ENCODE assay signal across 8 mouse cellular contexts in genomic region chr17:56131814-56132213, GRCm38 (mm10). TPM values are rescaled to one million over a fixed set of nuclear protein-coding genes. Genes with fewer than 3 reads are reported as not detected.
DNase-seq lines count a peak whose midpoint lies in the region; ATAC-seq and TF ChIP-seq lines count a peak whose summit lies in the region.

No protein-coding gene starts in this region.

- intact Hi-C loops in left cerebral cortex, adult 2 months (cut with DNase I) = loop anchor here (1.0 to 5.0 kb wide), 3 partner anchors 51 to 215 kb away; partner anchors contain the start of gene Mydgf

- H3K27ac ChIP-seq in left cerebral cortex, adult 2 months = no peak overlapping the region
- H3K27ac ChIP-seq in ES-E14 (ENCODE audit: insufficient read depth, low read depth, low read length, poor library complexity, severe bottlenecking) = no peak overlapping the region
- H3K27ac ChIP-seq in forebrain, embryonic 13.5 days = no peak overlapping the region
- H3K27ac ChIP-seq in limb, embryonic 10.5 days = no peak overlapping the region

- no peak overlapping the region for H3K4me3 ChIP-seq in left cerebral cortex, adult 2 months
- H3K4me3 ChIP-seq in ES-E14 (ENCODE audit: insufficient read depth in 1 of 2, low read depth in 1 of 2, low read length in 2 of 2, poor library complexity in 1 of 2, severe bottlenecking in 1 of 2) = no peak overlapping the region
- no peak overlapping the region for H3K4me3 ChIP-seq in forebrain, embryonic 13.5 days
- no peak overlapping the region for H3K4me3 ChIP-seq in limb, embryonic 10.5 days

- 39% methylated on average over 7 of the region's 7 CpGs for WGBS in forebrain, embryonic 13.5 days
- WGBS in limb, embryonic 10.5 days = 43% methylated on average over 7 of the region's 7 CpGs

- no peak overlapping the region for H3K4me2 ChIP-seq in forebrain, embryonic 13.5 days

- peak; percentile 33; the same call in 1 of the 2 replicates for ATAC-seq in forebrain, embryonic 13.5 days
- ATAC-seq in activated CD4-positive, CD25-positive, alpha-beta regulatory T cell, adult 4 months = no peak

- H3K9me3 ChIP-seq in ES-E14 (ENCODE audit: control insufficient read depth, insufficient read depth, low read depth, low read length) = no peaks in the 10 kb centered on the region
- H3K9me3 ChIP-seq in forebrain, embryonic 13.5 days (replicated peaks) = no peaks in the 10 kb centered on the region
- H3K9me3 ChIP-seq in limb, embryonic 10.5 days (replicated peaks) = no peaks in the 10 kb centered on the region; the same call in 1 of the 2 replicates

- H3K27me3 ChIP-seq in forebrain, embryonic 13.5 days = peaks cover 15% of the 10 kb centered on the region
- peaks cover 21% of the 10 kb centered on the region for H3K27me3 ChIP-seq in limb, embryonic 10.5 days (ENCODE audit: low read depth, poor library complexity, severe bottlenecking)

- peak in 1 of 2 experiments; percentile 62 for DNase-seq in left cerebral cortex, adult 2 months (ENCODE audit: extremely low spot score in 1 of 2, low spot score in 2 of 2)
- DNase-seq in left cerebral cortex, adult 8-10 months (ENCODE audit: low spot score in 2 of 2) = no peak
- DNase-seq in ES-E14 (ENCODE audit: low read depth, low spot score) = peak; percentile 84
- peak; percentile 73 for DNase-seq in brain, adult 2 months (ENCODE audit: low read depth, low spot score)
- peak; percentile 76 for DNase-seq in limb, embryonic 10.5 days (ENCODE audit: low spot score)
- peak; percentile 69 for DNase-seq in retina, postnatal 1 day

- peak; percentile 81 for TF ChIP-seq CTCF in left cerebral cortex, adult 2 months (IDR thresholded peaks at IDR 0.05)

- H3K4me1 ChIP-seq in ES-E14 (ENCODE audit: control insufficient read depth in 2 of 2, insufficient read depth in 2 of 2, low read length in 2 of 2, poor library complexity in 1 of 2) = peaks cover 0 to 10% of the 10 kb centered on the region in 2 experiments; a peak in 2 of 4 replicates
- peaks cover 12% of the 10 kb centered on the region for H3K4me1 ChIP-seq in forebrain, embryonic 13.5 days
- peaks cover 23% of the 10 kb centered on the region for H3K4me1 ChIP-seq in limb, embryonic 10.5 days

- in situ Hi-C loops in ES-E14 (cut with MboI; ENCODE audit: low sequenced_read_pairs in 2 of 2, unreplicated experiment in 2 of 2) = no loop called here

- no peak overlapping the region for H3K9ac ChIP-seq in ES-E14 (ENCODE audit: insufficient read depth, low read depth, low read length, poor library complexity, severe bottlenecking)
- H3K9ac ChIP-seq in forebrain, embryonic 13.5 days = no peak overlapping the region

- no peaks in the 10 kb centered on the region for H3K36me3 ChIP-seq in ES-E14 (ENCODE audit: control insufficient read depth, insufficient read depth, low read length, poor library complexity, severe bottlenecking)
- peaks cover 34% of the 10 kb centered on the region for H3K36me3 ChIP-seq in forebrain, embryonic 13.5 days (ENCODE audit: poor library complexity, severe bottlenecking)
- no peaks in the 10 kb centered on the region for H3K36me3 ChIP-seq in limb, embryonic 10.5 days

TF ChIP-seq in ES-E14, 5 proteins besides CTCF, POLR2A, EP300 and RAD21:
- TF ChIP-seq HCFC1 (IDR thresholded peaks at IDR 0.05; ENCODE audit: borderline replicate concordance, insufficient read depth, low read length) = no peak
- no peak for TF ChIP-seq MAFK (IDR thresholded peaks at IDR 0.05; ENCODE audit: insufficient read depth, low read depth, low read length)
- no peak for TF ChIP-seq ZNF384 (IDR thresholded peaks at IDR 0.05; ENCODE audit: low read depth, low read length)
- TF ChIP-seq ZC3H11A (IDR thresholded peaks at IDR 0.05; ENCODE audit: borderline replicate concordance, low read depth, low read length) = no peak
- TF ChIP-seq CHD2 (IDR thresholded peaks at IDR 0.05; ENCODE audit: low read depth, low read length) = no peak

RNA-seq across cellular contexts. Expression of gene Sema6b, which starts 8.3 kb away (rescaled TPM):
- total RNA-seq in left cerebral cortex, adult 2 months (2021) = 100 to 1,000 TPM; 117 to 125 TPM
- total RNA-seq in left cerebral cortex, adult 8-10 months (2022) = 100 to 1,000 TPM; 116 to 130 (median 121) TPM
- total RNA-seq in ES-E14 (2012; rRNA removed) = 2.9 and 7.1 TPM in 2 replicates
- polyA plus RNA-seq in forebrain, embryonic 13.5 days (2015; fragmentation: Nextera tagmentation; extraction: Ambion mirVana) = 4.2 and 4.3 TPM in 2 replicates
- 0.88 and 1.0 TPM in 2 replicates for polyA plus RNA-seq in limb, embryonic 10.5 days (2016; fragmentation: Nextera tagmentation; extraction: Ambion mirVana)
- not detected for polyA plus RNA-seq in activated CD4-positive, CD25-positive, alpha-beta regulatory T cell, adult 4 months (2017; shearing (Covaris generic))

RNA-seq across cellular contexts. Expression of gene Lrg1, which starts 10.0 kb away (rescaled TPM):
- 1 to 10 TPM; 4.2 to 6.1 TPM for total RNA-seq in left cerebral cortex, adult 2 months (2021)
- total RNA-seq in left cerebral cortex, adult 8-10 months (2022) = 1 to 10 TPM; 1.5 to 3.4 (median 2.0) TPM
- total RNA-seq in ES-E14 (2012; rRNA removed) = not detected in 2 replicates
- polyA plus RNA-seq in forebrain, embryonic 13.5 days (2015; fragmentation: Nextera tagmentation; extraction: Ambion mirVana) = not detected in 2 replicates
- polyA plus RNA-seq in limb, embryonic 10.5 days (2016; fragmentation: Nextera tagmentation; extraction: Ambion mirVana) = 0.23 TPM in 1 of 2 replicates, not detected in the other
- polyA plus RNA-seq in activated CD4-positive, CD25-positive, alpha-beta regulatory T cell, adult 4 months (2017; shearing (Covaris generic)) = under 1 TPM in 1 of 2 experiments, not detected in 1; 0.34 TPM

RNA-seq across cellular contexts. Expression of gene Plin5, which starts 14.4 kb away (rescaled TPM):
- under 1 TPM; 0.38 to 0.68 TPM for total RNA-seq in left cerebral cortex, adult 2 months (2021)
- total RNA-seq in left cerebral cortex, adult 8-10 months (2022) = under 1 TPM; 0.81 to 0.96 (median 0.93) TPM
- total RNA-seq in ES-E14 (2012; rRNA removed) = 1.4 and 2.1 TPM in 2 replicates
- polyA plus RNA-seq in forebrain, embryonic 13.5 days (2015; fragmentation: Nextera tagmentation; extraction: Ambion mirVana) = 0.27 and 0.52 TPM in 2 replicates
- 0.21 and 0.36 TPM in 2 replicates for polyA plus RNA-seq in limb, embryonic 10.5 days (2016; fragmentation: Nextera tagmentation; extraction: Ambion mirVana)
- not detected for polyA plus RNA-seq in activated CD4-positive, CD25-positive, alpha-beta regulatory T cell, adult 4 months (2017; shearing (Covaris generic))

RNA-seq across cellular contexts. Expression of gene Plin4, which starts 22.2 kb away (rescaled TPM):
- total RNA-seq in left cerebral cortex, adult 2 months (2021) = 1 to 10 TPM; 5.0 to 7.4 TPM
- total RNA-seq in left cerebral cortex, adult 8-10 months (2022) = 10 to 100 TPM in 1 of 4 experiments, 1 to 10 TPM in 3; 4.7 to 14.9 (median 7.5) TPM
- total RNA-seq in ES-E14 (2012; rRNA removed) = 0.31 and 0.69 TPM in 2 replicates
- 0.06 and 0.08 TPM in 2 replicates for polyA plus RNA-seq in forebrain, embryonic 13.5 days (2015; fragmentation: Nextera tagmentation; extraction: Ambion mirVana)
- 0.08 and 0.10 TPM in 2 replicates for polyA plus RNA-seq in limb, embryonic 10.5 days (2016; fragmentation: Nextera tagmentation; extraction: Ambion mirVana)
- polyA plus RNA-seq in activated CD4-positive, CD25-positive, alpha-beta regulatory T cell, adult 4 months (2017; shearing (Covaris generic)) = under 1 TPM in 1 of 2 experiments, not detected in 1; 0.15 TPM

RNA-seq across cellular contexts. Expression of gene Tnfaip8l1, which starts 30.5 kb away (rescaled TPM):
- total RNA-seq in left cerebral cortex, adult 2 months (2021) = 1 to 10 TPM; 7.5 to 8.7 TPM
- 1 to 10 TPM; 6.1 to 8.9 (median 7.1) TPM for total RNA-seq in left cerebral cortex, adult 8-10 months (2022)
- 1.3 and 1.7 TPM in 2 replicates for total RNA-seq in ES-E14 (2012; rRNA removed)
- polyA plus RNA-seq in forebrain, embryonic 13.5 days (2015; fragmentation: Nextera tagmentation; extraction: Ambion mirVana) = 8.0 and 8.4 TPM in 2 replicates
- 6.1 and 10.6 TPM in 2 replicates for polyA plus RNA-seq in limb, embryonic 10.5 days (2016; fragmentation: Nextera tagmentation; extraction: Ambion mirVana)
- polyA plus RNA-seq in activated CD4-positive, CD25-positive, alpha-beta regulatory T cell, adult 4 months (2017; shearing (Covaris generic)) = 10 to 100 TPM; 34.9 to 38.7 TPM

Comparison
In these comparisons a context has a peak if more than half of its experiments do, and no peak if none do; other contexts are left out.
1. DNase-seq: peak in ES-E14 (single experiment), brain, adult 2 months (single experiment), limb, embryonic 10.5 days (single experiment) and retina, postnatal 1 day (single experiment); none in left cerebral cortex, adult 8-10 months (0 of 2).
2. RNA of gene Sema6b, which starts 8.3 kb away (total RNA-seq): 116 to 130 TPM in left cerebral cortex, adult 8-10 months and 117 to 125 TPM in left cerebral cortex, adult 2 months; 2.9 to 7.1 TPM in ES-E14; every median in the first group is over 10 times any median in the second.